Mouse (Mus musculus): ENCODE results near the gene Dnajb12. TPM values are rescaled to one million over a fixed set of nuclear protein-coding genes. Genes with fewer than 3 reads are reported as not detected.

Gene Dnajb12
- polyA plus RNA-seq, 1 experiment: 44.6 TPM

DNA sequence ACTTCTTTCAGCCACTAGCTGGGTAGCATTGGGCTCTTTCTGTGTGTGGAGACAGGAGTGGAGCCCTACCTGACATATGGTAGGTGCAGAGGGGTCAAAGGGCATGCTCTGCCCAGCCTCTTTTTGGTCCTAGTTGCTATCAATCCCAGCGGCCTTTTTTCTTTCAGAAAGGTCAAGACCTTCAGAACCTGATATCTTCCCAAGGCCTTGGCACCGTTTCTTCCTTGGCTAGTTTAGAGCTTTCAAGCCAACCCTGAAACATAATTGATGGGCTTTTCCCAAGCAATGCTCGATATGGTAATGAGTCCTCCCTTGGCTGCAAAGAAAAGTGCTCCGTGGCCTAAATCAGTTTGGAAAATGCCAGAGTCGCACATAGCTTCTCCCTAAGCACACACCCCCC lies 36.2 kb upstream of the Dnajb12 start:
- H3K27me3 ChIP-seq (ENCODE audit: control insufficient read depth, insufficient read depth, low read length): no peaks in the 10 kb centered on the region
- TF ChIP-seq POLR2A (IDR thresholded peaks at IDR 0.05; ENCODE audit: control insufficient read depth, extremely low read depth, insufficient read depth, low read length, poor library complexity) (no peak), CTCF (IDR thresholded peaks at IDR 0.05; ENCODE audit: borderline replicate concordance, control insufficient read depth, extremely low read depth, insufficient read depth, low read length, poor library complexity) (no peak)
- H3K27ac ChIP-seq (ENCODE audit: control insufficient read depth, insufficient read depth, low read length): no peak overlapping the region
- WGBS: 98% methylated on average over 5 of the region's 5 CpGs
- H3K36me3 ChIP-seq (ENCODE audit: control insufficient read depth, insufficient read depth, low read length): no peaks in the 10 kb centered on the region
- DNase-seq: no peak
- H3K4me3 ChIP-seq (ENCODE audit: control insufficient read depth, insufficient read depth, low read length): no peak overlapping the region
- H3K4me1 ChIP-seq (replicated peaks; ENCODE audit: control insufficient read depth, insufficient read depth, low read length): no peaks in the 10 kb centered on the region

DNA sequence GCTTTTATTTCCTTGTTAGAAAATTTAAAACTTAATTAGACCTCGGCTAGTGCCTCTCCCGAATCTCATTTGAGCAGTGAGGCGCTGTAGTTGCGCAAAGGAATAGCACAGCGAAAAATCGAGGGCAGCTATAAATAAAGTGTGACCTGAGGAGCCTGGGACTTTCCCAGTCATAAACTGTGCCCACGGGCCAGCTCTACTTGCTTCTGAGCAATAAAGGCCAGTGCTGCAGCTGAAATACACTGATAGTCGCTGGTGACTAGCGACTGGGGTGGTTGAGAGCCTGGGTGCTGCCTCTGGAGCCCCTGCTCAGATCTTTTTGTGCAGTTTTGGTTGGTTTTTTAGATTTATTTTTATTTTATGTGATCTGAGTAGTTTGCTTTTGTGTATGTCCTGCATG lies 34.7 kb upstream of the Dnajb12 start:
- Histone ChIP-seq H3K4me3 (ENCODE audit: control insufficient read depth, insufficient read depth, low read length) (no peak overlapping the region), H3K27me3 (ENCODE audit: control insufficient read depth, insufficient read depth, low read length) (no peaks in the 10 kb centered on the region), H3K36me3 (ENCODE audit: control insufficient read depth, insufficient read depth, low read length) (no peaks in the 10 kb centered on the region), H3K4me1 (replicated peaks; ENCODE audit: control insufficient read depth, insufficient read depth, low read length) (no peaks in the 10 kb centered on the region; the same call in none of the 2 replicates), H3K27ac (ENCODE audit: control insufficient read depth, insufficient read depth, low read length) (no peak overlapping the region)
- WGBS: 84% methylated on average over 9 of the region's 9 CpGs
- TF ChIP-seq CTCF (IDR thresholded peaks at IDR 0.05; ENCODE audit: borderline replicate concordance, control insufficient read depth, extremely low read depth, insufficient read depth, low read length, poor library complexity) (no peak), POLR2A (IDR thresholded peaks at IDR 0.05; ENCODE audit: control insufficient read depth, extremely low read depth, insufficient read depth, low read length, poor library complexity) (no peak)
- DNase-seq: no peak

DNA sequence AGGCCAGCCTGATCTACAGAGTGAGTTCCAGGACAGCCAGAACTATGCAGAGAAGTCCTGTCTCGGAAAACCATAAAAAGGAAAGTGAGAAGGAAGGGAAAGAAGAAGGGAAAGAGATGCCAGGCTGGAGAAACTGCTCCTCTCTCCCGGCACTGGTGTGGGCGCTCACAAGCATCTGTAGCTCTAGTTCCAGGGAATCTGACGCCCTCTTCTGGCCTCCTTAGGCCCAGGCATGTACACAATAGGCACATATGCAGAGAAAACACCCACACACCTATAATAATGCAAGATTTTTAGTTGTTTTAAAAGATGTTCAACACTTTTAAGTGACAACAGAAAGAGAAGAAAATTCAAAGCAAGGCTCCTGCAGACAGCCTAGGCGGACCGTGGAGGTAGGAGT lies 32.9 kb upstream of the Dnajb12 start:
- WGBS: 94% methylated on average over 6 of the region's 6 CpGs
- H3K36me3 ChIP-seq (ENCODE audit: control insufficient read depth, insufficient read depth, low read length): no peaks in the 10 kb centered on the region
- no peaks in the 10 kb centered on the region for H3K27me3 ChIP-seq (ENCODE audit: control insufficient read depth, insufficient read depth, low read length)
- no peak for DNase-seq
- H3K4me3 ChIP-seq (ENCODE audit: control insufficient read depth, insufficient read depth, low read length): no peak overlapping the region
- no peak overlapping the region for H3K27ac ChIP-seq (ENCODE audit: control insufficient read depth, insufficient read depth, low read length)
- no peaks in the 10 kb centered on the region; the same call in none of the 2 replicates for H3K4me1 ChIP-seq (replicated peaks; ENCODE audit: control insufficient read depth, insufficient read depth, low read length)
- TF ChIP-seq POLR2A (IDR thresholded peaks at IDR 0.05; ENCODE audit: control insufficient read depth, extremely low read depth, insufficient read depth, low read length, poor library complexity) (no peak), CTCF (IDR thresholded peaks at IDR 0.05; ENCODE audit: borderline replicate concordance, control insufficient read depth, extremely low read depth, insufficient read depth, low read length, poor library complexity) (no peak)

DNA sequence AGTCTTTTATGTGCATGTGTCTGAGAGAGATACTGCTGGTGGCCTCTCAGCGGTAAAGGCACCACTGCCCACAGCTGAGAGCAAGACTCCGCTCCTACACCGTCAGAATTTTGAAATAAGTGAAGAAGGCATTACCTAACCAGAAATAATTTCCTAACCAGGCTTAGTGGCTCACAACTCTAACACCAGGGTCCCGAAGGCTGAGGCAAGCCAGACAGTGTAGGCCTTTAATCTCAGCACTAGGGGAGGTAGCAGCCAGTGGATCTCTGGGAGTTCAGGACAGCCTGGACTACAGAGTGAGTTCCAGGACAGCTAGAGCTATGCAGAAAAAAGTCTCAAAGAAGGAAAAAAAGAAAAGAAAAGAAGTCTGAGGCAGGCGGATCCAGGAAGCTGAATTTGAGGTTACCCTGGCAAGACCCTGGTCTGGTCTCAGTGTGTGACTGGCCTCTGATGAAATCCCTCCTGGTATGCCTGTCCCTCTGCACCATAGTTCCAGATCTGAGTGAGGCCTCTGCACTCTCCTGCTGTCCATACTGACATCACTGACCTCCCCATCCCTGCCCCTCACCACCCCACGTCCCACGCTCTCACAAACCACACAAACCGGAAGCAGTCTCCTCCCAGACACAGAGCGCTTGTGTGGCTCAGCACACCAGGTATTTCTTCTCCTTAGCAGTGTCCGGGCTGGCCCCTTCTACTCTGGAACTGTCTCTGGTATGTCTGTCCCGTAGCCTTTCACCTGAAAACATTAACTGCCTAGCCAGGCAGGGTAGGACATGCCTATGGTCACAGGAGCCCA lies 31.1 kb upstream of the Dnajb12 start:
- Histone ChIP-seq H3K4me3 (ENCODE audit: control insufficient read depth, insufficient read depth, low read length) (no peak overlapping the region), H3K4me1 (replicated peaks; ENCODE audit: control insufficient read depth, insufficient read depth, low read length) (no peaks in the 10 kb centered on the region; the same call in none of the 2 replicates), H3K36me3 (ENCODE audit: control insufficient read depth, insufficient read depth, low read length) (no peaks in the 10 kb centered on the region), H3K27ac (ENCODE audit: control insufficient read depth, insufficient read depth, low read length) (no peak overlapping the region), H3K27me3 (ENCODE audit: control insufficient read depth, insufficient read depth, low read length) (no peaks in the 10 kb centered on the region)
- DNase-seq: no peak
- 74% methylated on average over 11 of the region's 11 CpGs for WGBS
- TF ChIP-seq POLR2A (IDR thresholded peaks at IDR 0.05; ENCODE audit: control insufficient read depth, extremely low read depth, insufficient read depth, low read length, poor library complexity) (no peak), CTCF (IDR thresholded peaks at IDR 0.05; ENCODE audit: borderline replicate concordance, control insufficient read depth, extremely low read depth, insufficient read depth, low read length, poor library complexity) (no peak)

DNA sequence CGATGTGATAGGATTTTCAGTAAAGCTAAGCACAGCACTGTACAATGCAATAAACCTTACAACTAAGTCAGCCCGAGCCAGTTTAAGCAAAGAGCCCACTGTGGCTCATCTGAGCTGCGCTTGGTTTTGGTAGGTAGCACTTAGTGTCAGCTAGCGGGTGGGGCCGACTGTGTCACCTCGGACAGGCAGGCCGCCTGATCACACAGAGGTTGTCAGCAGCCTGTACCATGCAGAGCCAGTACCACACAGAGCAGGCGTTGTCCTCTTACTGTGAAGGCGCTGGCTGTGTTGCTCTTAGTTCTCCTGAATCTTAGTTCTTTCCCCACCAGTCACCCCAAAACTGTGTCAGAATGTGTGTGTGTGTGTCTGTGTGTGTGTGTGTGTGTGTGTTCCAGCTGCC lies 30.4 kb upstream of the Dnajb12 start:
- no peak overlapping the region for H3K27ac ChIP-seq (ENCODE audit: control insufficient read depth, insufficient read depth, low read length)
- TF ChIP-seq CTCF (IDR thresholded peaks at IDR 0.05; ENCODE audit: borderline replicate concordance, control insufficient read depth, extremely low read depth, insufficient read depth, low read length, poor library complexity) (no peak), POLR2A (IDR thresholded peaks at IDR 0.05; ENCODE audit: control insufficient read depth, extremely low read depth, insufficient read depth, low read length, poor library complexity) (no peak)
- no peak for DNase-seq
- H3K4me3 ChIP-seq (ENCODE audit: control insufficient read depth, insufficient read depth, low read length): no peak overlapping the region
- 90% methylated on average over 9 of the region's 9 CpGs for WGBS
- no peaks in the 10 kb centered on the region for H3K27me3 ChIP-seq (ENCODE audit: control insufficient read depth, insufficient read depth, low read length)
- no peaks in the 10 kb centered on the region for H3K36me3 ChIP-seq (ENCODE audit: control insufficient read depth, insufficient read depth, low read length)
- H3K4me1 ChIP-seq (replicated peaks; ENCODE audit: control insufficient read depth, insufficient read depth, low read length): no peaks in the 10 kb centered on the region; the same call in none of the 2 replicates

DNA sequence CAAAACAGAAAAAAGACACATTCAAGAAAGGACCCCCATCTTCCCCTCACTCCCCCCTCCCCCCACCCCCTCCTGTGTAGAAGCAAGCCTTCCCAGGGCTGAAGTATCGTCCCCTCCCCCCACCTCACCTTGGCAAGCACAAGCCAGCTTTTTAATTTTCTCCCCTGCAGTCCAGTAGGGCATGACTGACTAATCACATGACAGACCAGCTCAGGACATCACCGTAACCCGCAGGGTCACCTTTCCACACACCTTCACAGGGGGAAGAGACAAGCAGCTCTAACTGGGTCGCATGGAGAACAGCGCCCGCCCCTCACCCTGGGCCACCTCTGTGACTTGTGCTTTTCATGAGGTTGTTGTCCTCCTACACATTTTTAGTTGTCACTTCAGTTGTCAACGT lies 30.0 kb upstream of the Dnajb12 start:
- Histone ChIP-seq H3K4me3 (ENCODE audit: control insufficient read depth, insufficient read depth, low read length) (no peak overlapping the region), H3K36me3 (ENCODE audit: control insufficient read depth, insufficient read depth, low read length) (no peaks in the 10 kb centered on the region), H3K4me1 (replicated peaks; ENCODE audit: control insufficient read depth, insufficient read depth, low read length) (no peaks in the 10 kb centered on the region; the same call in none of the 2 replicates), H3K27me3 (ENCODE audit: control insufficient read depth, insufficient read depth, low read length) (no peaks in the 10 kb centered on the region), H3K27ac (ENCODE audit: control insufficient read depth, insufficient read depth, low read length) (no peak overlapping the region)
- no peak for TF ChIP-seq CTCF (IDR thresholded peaks at IDR 0.05; ENCODE audit: borderline replicate concordance, control insufficient read depth, extremely low read depth, insufficient read depth, low read length, poor library complexity)
- no peak for TF ChIP-seq POLR2A (IDR thresholded peaks at IDR 0.05; ENCODE audit: control insufficient read depth, extremely low read depth, insufficient read depth, low read length, poor library complexity)
- no peak for DNase-seq
- 95% methylated on average over 7 of the region's 7 CpGs for WGBS
